Mouse (Mus musculus): Measurements from ENCODE around the gene Dixdc1. TPM values are rescaled to one million over a fixed set of nuclear protein-coding genes. Genes with fewer than 3 reads are reported as not detected.

The Dixdc1 gene
- total RNA-seq, 2 experiments from 2014 or later, result not detected

- ATAC-seq (ENCODE audit: poor library complexity, severe bottlenecking), result no peak
Measured at GRCm38 (mm10) chr9:50745806-50746205, 6.5 kb upstream of the Dixdc1 start.

GRCm38 (mm10) chr9:50742744-50743143 is 3.4 kb upstream of the Dixdc1 start:
- no peak for ATAC-seq (ENCODE audit: poor library complexity, severe bottlenecking)

GRCm38 (mm10) chr9:50742261-50742660 is 2.9 kb upstream of the Dixdc1 start:
- no peak for ATAC-seq (ENCODE audit: poor library complexity, severe bottlenecking)

- ATAC-seq (ENCODE audit: poor library complexity, severe bottlenecking), result no peak
Measured at GRCm38 (mm10) chr9:50740867-50741784, 1.8 kb upstream of the Dixdc1 start.

- ATAC-seq (ENCODE audit: poor library complexity, severe bottlenecking), result no peak
Measured at GRCm38 (mm10) chr9:50734989-50735388, 4.3 kb downstream of the Dixdc1 start.

- no peak for ATAC-seq (ENCODE audit: poor library complexity, severe bottlenecking)
Measured at GRCm38 (mm10) chr9:50732560-50732959, 6.8 kb downstream of the Dixdc1 start.

GRCm38 (mm10) chr9:50729600-50729999 is 9.7 kb downstream of the Dixdc1 start:
- ATAC-seq (ENCODE audit: poor library complexity, severe bottlenecking), result no peak

- ATAC-seq (ENCODE audit: poor library complexity, severe bottlenecking), result peak; percentile 62
Measured at GRCm38 (mm10) chr9:50727925-50728651, 11.2 kb downstream of the Dixdc1 start.

GRCm38 (mm10) chr9:50727171-50727924 is 12.0 kb downstream of the Dixdc1 start:
- ATAC-seq (ENCODE audit: poor library complexity, severe bottlenecking), result peak; percentile 21; the same call in 1 of the 2 replicates

GRCm38 (mm10) chr9:50725921-50726590 is 13.3 kb downstream of the Dixdc1 start:
- no peak for ATAC-seq (ENCODE audit: poor library complexity, severe bottlenecking)

- ATAC-seq (ENCODE audit: poor library complexity, severe bottlenecking), result no peak
Measured at GRCm38 (mm10) chr9:50724661-50725330, 14.5 kb downstream of the Dixdc1 start.

GRCm38 (mm10) chr9:50724147-50724546 is 15.2 kb downstream of the Dixdc1 start:
- ATAC-seq (ENCODE audit: poor library complexity, severe bottlenecking), result no peak

- no peak for ATAC-seq (ENCODE audit: poor library complexity, severe bottlenecking)
Measured at GRCm38 (mm10) chr9:50723406-50723805, 15.9 kb downstream of the Dixdc1 start.

GRCm38 (mm10) chr9:50722451-50722911 is 16.8 kb downstream of the Dixdc1 start:
- no peak for ATAC-seq (ENCODE audit: poor library complexity, severe bottlenecking)

- no peak for ATAC-seq (ENCODE audit: poor library complexity, severe bottlenecking)
Measured at GRCm38 (mm10) chr9:50721061-50721460, 18.3 kb downstream of the Dixdc1 start.

- no peak for ATAC-seq (ENCODE audit: poor library complexity, severe bottlenecking)
Measured at GRCm38 (mm10) chr9:50718878-50719277, 20.4 kb downstream of the Dixdc1 start.

GRCm38 (mm10) chr9:50714188-50714587 is 25.1 kb downstream of the Dixdc1 start:
- no peak for ATAC-seq (ENCODE audit: poor library complexity, severe bottlenecking)

- ATAC-seq (ENCODE audit: poor library complexity, severe bottlenecking), result peak; percentile 92
Measured at GRCm38 (mm10) chr9:50711337-50711736, 28.0 kb downstream of the Dixdc1 start.

GRCm38 (mm10) chr9:50709108-50709507 is 30.2 kb downstream of the Dixdc1 start:
- ATAC-seq (ENCODE audit: poor library complexity, severe bottlenecking), result no peak

GRCm38 (mm10) chr9:50704907-50705306 is 34.4 kb downstream of the Dixdc1 start:
- no peak for ATAC-seq (ENCODE audit: poor library complexity, severe bottlenecking)
